Mouse (Mus musculus) layer of hippocampus, adult 9-10 months (tissue): ENCODE results near the gene Gm45753.

Experiments
- DNase-seq: peaks from one replicate; pipeline ENCODE4 v3.0.0; 2022; ENCODE audit warnings: low spot score

Gene Gm45753

DNA sequence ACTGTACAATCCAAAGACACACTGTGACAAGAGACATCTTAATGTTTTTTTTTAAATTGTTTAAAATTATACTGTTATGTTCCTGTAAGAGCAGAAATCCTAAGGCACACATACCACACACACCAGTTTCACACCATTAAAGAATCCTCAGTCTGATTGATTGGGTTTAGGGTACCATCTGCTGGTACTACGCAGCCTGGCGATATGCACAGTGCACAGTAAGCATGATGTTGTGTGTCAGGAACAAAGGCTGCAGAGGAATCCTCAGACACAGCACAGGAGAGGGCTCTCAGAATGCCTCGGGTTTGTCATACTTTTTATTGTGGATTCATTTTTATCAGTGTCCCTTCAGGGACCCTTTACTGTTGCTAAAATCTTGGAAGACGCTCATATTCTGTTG, 33.9 kb downstream of the Gm45753 start:
- DNase-seq = no peak

- DNase-seq = no peak
These were observed 39.2 kb downstream of the Gm45753 start for GRCm38 (mm10) chr8:45269056-45269455.

GRCm38 (mm10) chr8:45268485-45268884, 39.8 kb downstream of the Gm45753 start:
- no peak for DNase-seq

GRCm38 (mm10) chr8:45267611-45268391, 40.5 kb downstream of the Gm45753 start:
- DNase-seq = no peak

DNA sequence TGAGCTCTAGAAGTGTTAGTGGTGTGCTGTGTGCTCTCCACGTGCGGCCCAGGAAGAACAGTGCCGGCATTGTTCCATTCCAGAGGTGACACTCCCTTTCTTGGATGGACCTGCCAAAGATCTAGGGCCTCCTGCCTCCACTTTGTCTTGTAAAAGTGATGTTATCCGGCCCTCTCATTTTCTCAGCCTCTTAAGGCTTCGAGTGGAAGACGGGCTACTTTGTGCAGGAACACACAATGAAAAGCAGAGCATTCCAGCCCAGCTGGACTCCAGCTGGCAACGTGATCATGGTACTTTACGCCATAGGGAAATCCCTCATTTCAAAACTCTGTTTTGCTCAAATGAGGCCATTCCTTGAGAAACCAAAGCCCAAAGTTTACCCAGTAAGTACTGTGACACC, 41.3 kb downstream of the Gm45753 start:
- no peak for DNase-seq

GRCm38 (mm10) chr8:45264918-45265317, 43.3 kb downstream of the Gm45753 start:
- no peak for DNase-seq

GRCm38 (mm10) chr8:45262851-45263250, 45.4 kb downstream of the Gm45753 start:
- DNase-seq = no peak

DNA sequence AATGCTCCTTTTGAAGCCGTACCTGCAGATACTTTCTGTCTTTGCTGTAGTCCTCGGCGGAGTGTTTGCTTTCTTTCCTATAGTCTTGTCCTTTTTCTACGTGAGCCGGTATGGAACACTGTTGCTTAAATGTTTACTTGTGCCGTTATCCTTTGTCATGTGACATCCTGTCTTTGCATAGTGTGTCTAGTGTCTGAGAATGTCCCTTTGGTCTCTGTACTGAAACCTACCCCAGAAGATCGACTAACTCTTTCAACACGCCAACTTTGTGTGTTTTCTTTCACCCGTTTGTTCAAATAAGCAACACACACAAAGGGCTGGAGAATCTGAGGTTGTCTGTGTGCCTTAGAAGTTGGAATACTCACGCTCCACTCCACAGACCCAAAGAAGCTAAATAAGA, 46.3 kb downstream of the Gm45753 start, which contains the start of gene F11:
Gene F11 (minus strand): TSS at position 112 of the 400 bp plus-strand sequence.
- DNase-seq = no peak

- no peak for DNase-seq
These were observed 49.8 kb downstream of the Gm45753 start for GRCm38 (mm10) chr8:45258421-45258820.

DNA sequence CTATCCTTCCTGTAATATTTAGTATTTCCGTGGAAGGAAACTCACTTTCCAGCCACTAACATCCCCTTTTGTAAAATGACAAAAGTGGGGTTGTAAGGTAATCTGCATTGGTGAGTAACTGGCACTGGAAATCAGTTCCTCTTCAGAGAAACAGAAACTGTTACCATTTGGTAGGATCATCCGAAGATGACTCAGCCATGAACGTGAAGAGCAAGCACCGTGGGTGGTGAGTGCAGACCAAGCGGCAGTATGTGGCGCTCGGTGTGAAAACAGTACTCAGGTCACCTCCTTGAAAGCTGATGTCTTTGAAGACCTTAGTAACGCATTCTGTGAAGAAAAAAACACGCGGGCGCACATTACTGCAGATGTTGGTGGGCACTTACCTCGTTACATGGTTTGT, 53.2 kb downstream of the Gm45753 start:
- no peak for DNase-seq

GRCm38 (mm10) chr8:45254194-45254842, 53.9 kb downstream of the Gm45753 start:
- DNase-seq = no peak

GRCm38 (mm10) chr8:45253586-45253985, 54.7 kb downstream of the Gm45753 start:
- no peak for DNase-seq

- DNase-seq = no peak
These were observed 55.2 kb downstream of the Gm45753 start for GRCm38 (mm10) chr8:45253111-45253510.

- no peak for DNase-seq
These were observed 62.0 kb downstream of the Gm45753 start for GRCm38 (mm10) chr8:45246307-45246706.

- DNase-seq = no peak
These were observed 68.9 kb downstream of the Gm45753 start for GRCm38 (mm10) chr8:45239363-45239762.

- DNase-seq = peak; percentile 68
These were observed 70.0 kb downstream of the Gm45753 start for GRCm38 (mm10) chr8:45238282-45238681.

DNA sequence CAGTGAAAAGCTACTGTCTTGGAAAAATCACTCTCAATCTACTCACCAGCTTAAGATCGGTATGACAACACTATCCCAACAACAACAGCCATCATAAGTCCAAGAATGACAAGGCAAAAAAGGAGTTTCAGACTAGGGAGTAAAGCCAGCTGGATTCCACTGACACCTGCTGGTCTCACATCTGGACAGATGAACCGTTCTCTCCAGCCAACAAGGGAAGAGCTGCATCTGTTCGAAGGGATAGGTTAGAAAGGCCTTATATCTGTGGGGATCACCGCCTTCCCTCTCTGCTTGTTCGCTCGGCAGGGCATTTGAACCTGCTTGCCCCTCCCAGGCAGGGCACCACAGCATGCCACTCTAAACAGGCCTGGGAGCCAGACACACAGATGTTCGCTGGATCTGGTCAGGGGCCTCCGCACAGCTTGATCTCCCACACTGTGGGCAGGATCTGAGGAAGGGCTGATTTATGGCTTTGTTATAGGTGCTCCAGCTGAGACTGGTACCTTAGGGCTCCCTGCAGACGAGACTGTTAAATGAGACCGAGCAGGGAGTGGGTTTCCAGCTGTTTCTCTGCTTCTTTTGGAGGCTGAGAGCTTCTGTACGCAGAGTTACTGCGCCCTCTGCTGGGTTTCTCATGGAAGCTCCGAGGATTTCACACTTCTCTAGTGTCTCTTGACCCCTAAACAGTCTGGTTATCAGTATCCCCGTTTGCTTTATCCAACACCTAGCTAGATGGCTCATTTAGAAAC, 71.9 kb downstream of the Gm45753 start:
- DNase-seq = no peak

GRCm38 (mm10) chr8:45235228-45235627, 73.0 kb downstream of the Gm45753 start:
- no peak for DNase-seq

GRCm38 (mm10) chr8:45233256-45233655, 75.0 kb downstream of the Gm45753 start:
- no peak for DNase-seq
